Mouse (Mus musculus) liver, adult (tissue): ENCODE measurements around the gene Atraid.

ENCODE experiments used
- GATA4 ChIP-seq: IDR thresholded peaks from 2 replicates; pipeline ENCODE4 v1.6.1; 2014; ENCODE audit warnings: mild to moderate bottlenecking, low read length; ENCODE audit not compliant: insufficient replicate concordance

Atraid gene

GRCm38 (mm10) chr5:31048763-31049641, 890 bp downstream of the Atraid start, which contains the start of gene Slc5a6:
Gene Slc5a6 (minus strand): TSS chr5:31048924.
- TF ChIP-seq GATA4, result no peak

DNA sequence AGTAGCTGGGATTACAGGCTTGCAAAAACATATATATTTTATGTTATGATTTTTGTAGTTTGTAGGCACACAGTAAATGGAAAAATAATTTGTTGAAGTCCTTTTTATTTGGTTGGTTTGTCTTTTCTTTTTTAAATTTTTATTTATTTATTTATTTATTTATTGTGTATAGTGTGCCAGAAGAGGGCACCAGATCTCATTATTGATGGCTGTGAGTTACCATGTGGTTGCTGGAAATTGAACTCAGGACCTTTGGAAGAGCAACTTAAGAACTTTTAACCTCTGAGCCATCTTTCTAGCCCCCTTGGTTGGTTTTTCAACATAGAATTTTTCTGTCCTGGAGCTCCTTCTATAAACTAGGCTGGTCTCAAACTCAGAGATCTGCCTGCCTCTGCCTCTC, 2.3 kb downstream of the Atraid start:
- no peak for TF ChIP-seq GATA4

- no peak for TF ChIP-seq GATA4
These were observed 6.4 kb downstream of the Atraid start, which contains the start of gene Cad for GRCm38 (mm10) chr5:31054261-31055215. Gene Cad (plus strand): TSS chr5:31054780.

- no peak for TF ChIP-seq GATA4
These were observed 7.4 kb downstream of the Atraid start for GRCm38 (mm10) chr5:31055216-31056140.

DNA sequence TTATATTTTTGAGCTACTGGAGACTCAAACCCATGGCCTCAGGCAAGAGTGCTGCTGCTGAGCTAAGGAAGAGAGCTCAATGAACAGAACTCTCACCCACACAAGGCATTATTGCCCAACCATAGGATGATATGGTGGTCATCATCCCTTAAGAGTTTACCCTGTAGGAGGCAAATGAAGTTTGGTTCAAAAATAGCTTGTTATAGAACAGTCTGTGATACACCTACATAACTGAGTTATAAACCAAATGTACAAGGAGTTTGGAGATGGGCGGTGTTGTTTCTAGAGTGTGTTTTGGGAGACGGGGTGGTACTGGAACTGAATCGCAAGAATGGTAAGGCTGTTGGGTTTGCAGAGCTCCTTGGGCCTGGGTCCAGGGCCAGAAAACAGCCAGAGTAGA, 21.7 kb downstream of the Atraid start:
- no peak for TF ChIP-seq GATA4

DNA sequence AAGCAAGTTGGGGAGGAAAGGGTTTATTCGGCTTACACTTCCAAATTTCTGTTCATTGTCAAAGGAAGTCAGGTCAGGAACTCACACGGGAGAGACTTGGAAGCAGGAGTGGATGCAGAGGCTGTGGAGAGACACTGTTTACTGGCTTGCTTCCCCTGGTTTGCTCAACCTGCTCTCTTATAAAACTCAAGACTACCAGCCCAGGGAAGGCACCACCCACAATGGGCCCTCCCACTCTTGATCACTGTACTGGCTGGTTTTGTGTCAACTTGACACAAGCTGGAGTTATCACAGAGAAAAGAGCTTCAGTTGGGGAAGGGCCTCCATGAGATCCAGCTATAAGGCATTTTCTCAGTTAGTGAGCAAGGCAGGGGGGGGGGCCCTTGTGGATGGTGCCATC, 22.9 kb downstream of the Atraid start:
- no peak for TF ChIP-seq GATA4

GRCm38 (mm10) chr5:31071821-31072220, 23.7 kb downstream of the Atraid start:
- no peak for TF ChIP-seq GATA4

- TF ChIP-seq GATA4, result no peak
These were observed 25.1 kb downstream of the Atraid start for GRCm38 (mm10) chr5:31073176-31073575.

DNA sequence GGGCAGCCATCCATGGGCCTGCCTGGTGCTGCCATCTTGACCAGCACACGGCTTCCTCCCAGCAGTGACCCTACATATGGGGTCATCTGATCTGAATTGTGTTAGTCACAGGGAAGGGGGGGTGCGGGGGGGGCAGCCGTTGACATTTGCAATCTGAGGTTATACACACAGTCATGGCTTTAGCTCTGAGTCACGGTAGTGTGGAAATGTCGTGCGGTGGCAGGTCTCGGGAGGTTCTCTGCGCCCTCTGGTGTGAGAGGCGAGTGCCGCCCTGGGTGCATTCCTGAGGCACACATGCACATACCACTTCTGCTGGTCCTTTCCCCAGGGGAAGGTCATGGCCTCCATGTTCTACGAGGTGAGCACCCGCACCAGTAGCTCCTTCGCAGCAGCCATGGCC, 28.2 kb downstream of the Atraid start:
- TF ChIP-seq GATA4, result no peak

GRCm38 (mm10) chr5:31080059-31080794, 32.1 kb downstream of the Atraid start:
- TF ChIP-seq GATA4, result no peak

DNA sequence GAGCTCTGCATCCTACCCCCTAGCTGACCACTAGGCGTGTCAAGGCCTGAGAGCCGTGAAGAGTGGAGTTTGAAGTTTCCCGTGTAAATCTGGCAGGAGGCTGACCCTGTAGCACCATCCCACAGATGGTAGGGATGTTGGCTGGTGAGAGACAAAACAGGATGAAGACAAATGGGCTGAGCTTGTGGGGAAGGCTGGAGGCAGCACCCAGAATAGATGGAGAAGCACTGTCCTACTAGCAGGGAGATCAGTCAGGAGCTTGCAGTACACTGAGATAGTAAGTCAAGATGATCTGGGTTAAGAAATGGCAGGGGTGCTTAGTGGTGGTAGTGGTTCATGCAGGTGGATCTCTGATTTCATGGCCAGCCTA, 32.7 kb downstream of the Atraid start:
- no peak for TF ChIP-seq GATA4

- TF ChIP-seq GATA4, result no peak
These were observed 33.3 kb downstream of the Atraid start for GRCm38 (mm10) chr5:31081386-31081785.

- no peak for TF ChIP-seq GATA4
These were observed 34.2 kb downstream of the Atraid start for GRCm38 (mm10) chr5:31082355-31082754.

DNA sequence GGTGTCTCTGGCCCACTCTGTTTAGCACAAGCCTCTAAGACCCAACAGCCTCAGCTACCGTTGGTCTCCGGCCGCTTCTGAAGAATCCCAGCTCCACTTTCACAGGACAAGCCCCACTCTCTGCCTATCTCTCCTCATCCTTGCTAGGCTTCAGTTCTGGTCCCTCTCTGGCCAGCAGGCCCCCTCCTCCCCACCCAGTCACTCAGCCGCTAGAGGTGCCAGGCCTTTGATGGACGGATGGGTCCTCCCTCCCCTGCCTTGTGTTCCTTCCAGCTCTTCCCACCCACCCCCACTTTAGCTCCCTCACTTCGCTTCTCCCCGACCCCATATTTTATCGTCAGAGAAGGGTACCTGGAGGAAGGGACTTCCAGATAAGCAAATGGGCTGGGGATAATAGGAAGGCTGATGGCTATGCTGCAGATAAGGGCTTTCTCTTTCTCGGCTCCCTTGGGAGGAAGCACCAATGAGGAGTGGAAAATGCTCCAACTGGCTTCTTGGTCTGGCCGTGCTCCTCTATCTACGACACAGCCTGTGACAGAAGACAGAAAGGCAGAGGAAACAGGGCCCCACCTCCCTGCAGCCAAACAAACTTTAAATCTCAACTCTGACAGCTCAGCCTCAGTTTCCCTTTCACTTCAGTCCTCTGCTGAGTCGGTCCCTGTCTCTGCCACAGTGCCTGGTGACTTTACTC, 35.0 kb downstream of the Atraid start:
- TF ChIP-seq GATA4, result no peak

GRCm38 (mm10) chr5:31083949-31084348, 35.8 kb downstream of the Atraid start:
- no peak for TF ChIP-seq GATA4
